Mouse (Mus musculus) cortical plate, adult 2 months (tissue): Measurements from ENCODE around the gene Pink1. TPM values are rescaled to one million over a fixed set of nuclear protein-coding genes. Genes with fewer than 3 reads are reported as not detected.
A peak's percentile ranks its signal among the peaks of the same experiment; 100 is the strongest.
"Not testable (repeated sequence)": the region's sequence is repeated elsewhere in the genome, so short reads cannot be mapped to it uniquely, and the experiment has no call there.

Source experiments
- H3K27ac ChIP-seq: fragments of 200-500 bp; 2 replicates; pipeline ENCODE4 v1.5.1; 2012; ENCODE audit warnings: low read length, control low read depth, inconsistent platforms; ENCODE audit not compliant: insufficient read depth
- H3K4me1 ChIP-seq: fragments of 200-500 bp; 2 replicates; pipeline ENCODE4 v1.6.1; 2011; ENCODE audit warnings: low read length; ENCODE audit not compliant: control insufficient read depth, insufficient read depth
- H3K4me3 ChIP-seq: fragments of 200-500 bp; 2 replicates; pipeline ENCODE4 v1.5.1; 2011; ENCODE audit warnings: mild to moderate bottlenecking, low read length, control low read depth; ENCODE audit not compliant: insufficient read depth
- CTCF ChIP-seq: fragments of 200-500 bp; IDR thresholded peaks from 2 replicates; pipeline ENCODE4 v1.5.1; 2011; ENCODE audit warnings: mild to moderate bottlenecking, control low read depth, low read length; ENCODE audit not compliant: insufficient read depth; ENCODE audit errors: extremely low read depth
- POLR2A ChIP-seq: fragments of 200-500 bp; IDR thresholded peaks from 2 replicates; pipeline ENCODE4 v1.6.1; 2011; ENCODE audit warnings: mild to moderate bottlenecking, low read length, control low read depth; ENCODE audit not compliant: insufficient read depth; ENCODE audit errors: extremely low read depth
- polyA plus RNA-seq: library from polyadenylated mRNA; depleted of rRNA; stranded (reverse); fragments of >200 nt; gene quantifications from 2 replicates; pipeline ENCODE4 v1.2.3, GENCODE M21; 2012

Gene Pink1
- polyA plus RNA-seq, 1 experiment, result 411 TPM

GRCm38 (mm10) chr4:138327891-138328470 lies 1.9 kb upstream of the Pink1 start:
- TF ChIP-seq CTCF, result no peak
- no peak for TF ChIP-seq POLR2A
- Histone ChIP-seq H3K4me3 (peak overlapping the region; percentile 18), H3K4me1 (peaks cover 13% of the 10 kb centered on the region), H3K27ac (peak overlapping the region; percentile 15; the same call in 1 of the 2 replicates)

GRCm38 (mm10) chr4:138327155-138327554 lies 1.0 kb upstream of the Pink1 start:
- Histone ChIP-seq H3K4me1 (peaks cover 16% of the 10 kb centered on the region), H3K27ac (0 out of 2 replicates have a peak overlapping the region, but pooled peaks have one; percentile 43)
- not testable (repeated sequence) for H3K4me3 ChIP-seq

- peak overlapping the region; percentile 70 for H3K4me3 ChIP-seq
- H3K27ac ChIP-seq, result peak overlapping the region; percentile 99
- TF ChIP-seq POLR2A, result 0 out of 2 replicates have a peak, but pooled peaks have one; percentile 34
- no peak for TF ChIP-seq CTCF
- peaks cover 18% of the 10 kb centered on the region for H3K4me1 ChIP-seq
Observed at GRCm38 (mm10) chr4:138325466-138326076, 536 bp downstream of the Pink1 start.

- no peak for TF ChIP-seq POLR2A
- no peak for TF ChIP-seq CTCF
- no peak overlapping the region for H3K27ac ChIP-seq
Observed at GRCm38 (mm10) chr4:138324451-138324850, 1.7 kb downstream of the Pink1 start.

GRCm38 (mm10) chr4:138323753-138324152 lies 2.4 kb downstream of the Pink1 start:
- no peak for TF ChIP-seq POLR2A
- TF ChIP-seq CTCF, result no peak
- Histone ChIP-seq H3K27ac (0 out of 2 replicates have a peak overlapping the region, but pooled peaks have one; percentile 28), H3K4me3 (no peak overlapping the region), H3K4me1 (peaks cover 18% of the 10 kb centered on the region)

More at GRCm38 (mm10) chr4:138324451-138324850, 1.7 kb downstream of the Pink1 start:
- peaks cover 18% of the 10 kb centered on the region for H3K4me1 ChIP-seq
- H3K4me3 ChIP-seq, result no peak overlapping the region

- H3K4me3 ChIP-seq, result no peak overlapping the region
- H3K4me1 ChIP-seq, result peaks cover 18% of the 10 kb centered on the region
- no peak for TF ChIP-seq CTCF
- TF ChIP-seq POLR2A, result no peak
- H3K27ac ChIP-seq, result no peak overlapping the region
Observed at GRCm38 (mm10) chr4:138322692-138323091, 3.4 kb downstream of the Pink1 start.

GRCm38 (mm10) chr4:138321488-138321887 lies 4.6 kb downstream of the Pink1 start:
- no peak overlapping the region for H3K27ac ChIP-seq
- no peak for TF ChIP-seq POLR2A
- no peak for TF ChIP-seq CTCF
- H3K4me3 ChIP-seq, result no peak overlapping the region
- peaks cover 17% of the 10 kb centered on the region for H3K4me1 ChIP-seq

- no peak overlapping the region for H3K27ac ChIP-seq
- TF ChIP-seq POLR2A, result no peak
- TF ChIP-seq CTCF, result no peak
- H3K4me3 ChIP-seq, result no peak overlapping the region
- H3K4me1 ChIP-seq, result peaks cover 16% of the 10 kb centered on the region
Observed at GRCm38 (mm10) chr4:138320711-138321110, 5.4 kb downstream of the Pink1 start.

GRCm38 (mm10) chr4:138319508-138319907 lies 6.6 kb downstream of the Pink1 start:
- Histone ChIP-seq H3K4me1 (peaks cover 14% of the 10 kb centered on the region), H3K4me3 (no peak overlapping the region), H3K27ac (no peak overlapping the region)
- TF ChIP-seq CTCF (peak; percentile 100), POLR2A (no peak)

- no peak overlapping the region for H3K27ac ChIP-seq
- no peak for TF ChIP-seq POLR2A
- TF ChIP-seq CTCF, result peak; percentile 76
- H3K4me1 ChIP-seq, result peaks cover 10% of the 10 kb centered on the region
- no peak overlapping the region for H3K4me3 ChIP-seq
Observed at GRCm38 (mm10) chr4:138318509-138319266, 7.4 kb downstream of the Pink1 start.
